In genomic region chr12:90229062-90229461, GRCm38 (mm10) we compare ENCODE assay signal across 23 mouse cellular contexts.
DNase-seq lines count a peak whose midpoint lies in the region; ATAC-seq and TF ChIP-seq lines count a peak whose summit lies in the region.
"Had no signal": no experiment of that assay in that cellular context is flagged by ENCODE, and none has a peak within 500 bp of the region (broad histone marks: within the 10 kb centered on the region; RNA-seq: fewer than 3 reads in every experiment).

No protein-coding gene starts in this region.

- no peaks in the 10 kb centered on the region for H3K36me3 ChIP-seq in kidney, embryonic 15.5 days
- H3K36me3 ChIP-seq: embryonic facial prominence, embryonic 15.5 days; forebrain, embryonic 10.5 days; G1E; heart, embryonic 12.5 days; hindbrain, embryonic 10.5 days had no signal

- H3K4me1 ChIP-seq in kidney, embryonic 15.5 days, result 0 out of 2 replicates have a peak, but pooled peaks cover 9% of the 10 kb centered on the region
- H3K4me1 ChIP-seq: embryonic facial prominence, embryonic 15.5 days; forebrain, embryonic 10.5 days; heart, embryonic 12.5 days; hindbrain, embryonic 10.5 days had no signal

- WGBS in kidney, embryonic 15.5 days, result 16% methylated on average over 2 of the region's 2 CpGs

- no peak overlapping the region for H3K4me3 ChIP-seq in kidney, embryonic 15.5 days (replicated peaks)
- no peak overlapping the region for H3K4me3 ChIP-seq in layer of hippocampus, adult 2 months
- H3K4me3 ChIP-seq: embryonic facial prominence, embryonic 15.5 days; erythroblast, embryonic 14.5 days; forebrain, embryonic 10.5 days; gastrocnemius, adult 2 months; heart, embryonic 12.5 days; hindbrain, embryonic 10.5 days had no signal

- no peak overlapping the region for H3K4me2 ChIP-seq in kidney, embryonic 15.5 days
- H3K4me2 ChIP-seq: embryonic facial prominence, embryonic 15.5 days; heart, embryonic 12.5 days had no signal

- TF ChIP-seq CTCF in layer of hippocampus, adult 2 months (conservative IDR thresholded peaks at IDR 0.05), result no peak

- no peak overlapping the region for H3K9ac ChIP-seq in kidney, embryonic 15.5 days
- H3K9ac ChIP-seq: embryonic facial prominence, embryonic 15.5 days; heart, embryonic 12.5 days had no signal

- 0 out of 2 replicates have a peak overlapping the region, but pooled peaks have one; percentile 32 for H3K27ac ChIP-seq in kidney, embryonic 15.5 days
- no peak overlapping the region for H3K27ac ChIP-seq in layer of hippocampus, adult 2 months
- H3K27ac ChIP-seq: embryonic facial prominence, embryonic 15.5 days; forebrain, embryonic 10.5 days; gastrocnemius, adult 2 months; hindbrain, embryonic 10.5 days had no signal

- no peaks in the 10 kb centered on the region for H3K9me3 ChIP-seq in kidney, embryonic 15.5 days (replicated peaks)
- H3K9me3 ChIP-seq: embryonic facial prominence, embryonic 15.5 days; forebrain, embryonic 10.5 days; heart, embryonic 12.5 days; hindbrain, embryonic 10.5 days had no signal

- H3K27me3 ChIP-seq in kidney, embryonic 15.5 days, result no peaks in the 10 kb centered on the region
- H3K27me3 ChIP-seq: embryonic facial prominence, embryonic 15.5 days; heart, embryonic 12.5 days had no signal

- DNase-seq in cerebellum, adult 18-20 months, result peak; percentile 5 to 17
- no peak for DNase-seq in cerebellum, adult 9-10 months
- no peak for DNase-seq in kidney, postnatal 10 days
- DNase-seq in brain, adult 2 months (ENCODE audit: low read depth, low spot score), result peak; percentile 26
- peak; percentile 9 for DNase-seq in embryo, embryonic 9.5 days (ENCODE audit: extremely low spot score)
- no peak for DNase-seq in layer of hippocampus, adult 2 months (ENCODE audit: low spot score in 2 of 2)
- DNase-seq: adrenal gland, adult 8-10 months; adrenal gland, postnatal 36 days; B cell, adult 2 months; cerebellum, adult 11 months; cerebellum, adult 9-11 months; gastrocnemius, adult 2 months; gastrocnemius, postnatal 25 days had no signal

- ATAC-seq in kidney, embryonic 15.5 days (replicated peaks; ENCODE audit: low FRiP score), result peak; percentile 56
- ATAC-seq: CD4-positive, CD25-positive, alpha-beta regulatory T cell, adult 4 months; forebrain, embryonic 14.5 days; hindbrain, embryonic 16.5 days had no signal

Comparison
In these comparisons a context has a peak if more than half of its experiments do, and no peak if none do; other contexts are left out.
1. DNase-seq: peak in cerebellum, adult 18-20 months (2 of 2), brain, adult 2 months (single experiment) and embryo, embryonic 9.5 days (single experiment); none in cerebellum, adult 9-10 months (single experiment), kidney, postnatal 10 days (single experiment) and layer of hippocampus, adult 2 months (0 of 2).